Mouse (Mus musculus): Measurements from ENCODE around the gene Rsc1a1. TPM values are rescaled to one million over a fixed set of nuclear protein-coding genes. Genes with fewer than 3 reads are reported as not detected.

The Rsc1a1 gene
- polyA plus RNA-seq (2015; fragmentation: Nextera tagmentation; extraction: Ambion mirVana): not detected in 2 replicates

DNA sequence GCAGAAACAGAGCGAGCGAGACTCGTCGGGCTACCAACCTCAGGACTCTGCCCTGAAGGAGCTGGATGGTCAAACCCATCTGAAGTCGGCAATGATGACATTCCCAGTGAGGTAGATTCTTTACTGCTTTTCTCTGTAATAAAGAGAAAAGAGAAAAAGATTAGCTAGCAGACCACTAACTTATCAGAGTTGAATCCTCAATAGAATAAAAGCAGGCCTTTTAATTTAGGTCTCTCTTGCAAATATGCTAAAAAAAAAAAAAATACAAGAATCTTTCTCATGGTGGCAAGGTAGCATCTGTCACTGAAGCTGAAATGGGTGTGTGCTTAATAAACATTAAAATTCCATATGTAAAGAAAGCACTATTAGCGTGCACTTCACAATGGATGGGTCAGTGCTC, at the start of gene Rsc1a1:
TSS of gene Rsc1a1 (minus strand) at position 101 of the 400 bp plus-strand sequence.

DNA sequence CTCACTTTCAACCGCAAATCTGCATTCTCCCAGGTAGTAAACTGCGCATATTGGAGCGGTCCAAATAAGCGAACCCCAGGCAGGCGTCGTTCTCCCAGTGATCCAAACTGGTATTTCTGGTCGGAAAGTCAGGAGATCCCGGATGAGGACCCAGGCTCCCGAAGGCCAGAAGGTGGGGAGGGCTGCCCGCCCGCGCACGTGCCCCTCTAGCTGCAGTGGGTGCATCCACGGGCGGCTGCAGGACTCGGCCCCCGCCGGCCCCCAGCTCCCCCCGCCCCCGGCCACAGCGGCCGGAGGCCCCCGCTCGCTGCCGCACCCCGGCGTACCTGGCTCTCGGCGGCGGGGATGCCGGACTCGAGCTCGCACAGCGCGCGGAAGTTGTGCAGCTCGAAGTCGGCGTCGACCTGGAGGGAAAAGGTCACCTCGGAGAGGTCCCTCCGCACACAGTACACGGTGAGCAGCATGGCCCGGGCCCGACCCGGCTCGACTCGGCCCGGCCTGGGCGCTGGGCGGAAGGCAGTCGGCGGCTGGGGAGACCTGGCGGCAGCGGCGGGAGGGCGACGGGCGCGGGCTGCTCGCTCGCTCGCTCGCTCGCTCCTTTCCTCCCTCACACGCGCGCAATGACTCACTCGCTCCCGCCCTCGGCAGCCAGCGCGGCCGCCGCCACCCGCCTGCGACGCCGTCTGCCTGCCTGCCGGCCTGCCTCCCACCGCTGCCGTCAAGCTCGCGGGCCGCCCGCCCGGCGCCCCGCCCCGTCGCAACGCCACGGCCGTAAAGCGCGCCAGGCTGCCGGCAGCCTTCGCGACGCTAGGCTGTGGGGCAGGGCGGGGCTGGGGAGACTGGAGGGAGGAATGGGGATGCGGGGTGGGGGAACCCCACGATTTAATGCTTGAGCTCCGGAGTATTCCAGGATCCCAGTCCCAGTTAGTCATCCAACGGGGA, 37.6 kb upstream of the Rsc1a1 start, which contains the start of gene Ddi2:
TSS of gene Ddi2 (minus strand) at position 689 of the 942 bp plus-strand sequence.

DNA sequence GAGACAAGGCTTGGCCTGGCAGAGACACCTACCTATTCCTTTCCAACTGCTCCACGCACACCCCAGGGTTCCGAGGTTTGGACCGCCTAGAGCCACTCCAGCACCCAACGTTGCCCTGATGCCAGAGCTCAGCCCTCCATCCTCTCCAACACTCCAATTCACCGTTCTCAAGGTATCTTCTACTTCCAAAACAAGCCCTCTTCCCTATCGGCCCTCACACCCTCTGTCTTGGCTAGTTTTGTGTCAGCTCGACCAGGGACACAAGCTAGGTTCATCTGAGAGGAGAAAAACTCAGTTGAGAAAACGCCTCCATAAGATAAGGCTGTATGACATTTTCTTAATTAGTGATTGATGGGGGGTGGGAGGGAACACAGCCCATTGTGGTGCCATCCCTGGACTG, 20.6 kb downstream of the Rsc1a1 start, which contains the start of gene Plekhm2:
TSS of gene Plekhm2 (minus strand) at position 101 of the 400 bp plus-strand sequence.

Other genes with a start within 250 kb of the Rsc1a1 start
- not detected in 2 replicates for gene Srarp, start 249.5 kb downstream of the Rsc1a1 start, polyA plus RNA-seq (2015; fragmentation: Nextera tagmentation; extraction: Ambion mirVana)
- 9.6 and 13.1 TPM in 2 replicates for gene Zbtb17, start 240.9 kb downstream of the Rsc1a1 start, polyA plus RNA-seq (2015; fragmentation: Nextera tagmentation; extraction: Ambion mirVana)
- 6.7 and 7.7 TPM in 2 replicates for gene Spen, start 147.0 kb downstream of the Rsc1a1 start, polyA plus RNA-seq (2015; fragmentation: Nextera tagmentation; extraction: Ambion mirVana)
- 12.8 and 15.0 TPM in 2 replicates for gene Fblim1, start 79.5 kb downstream of the Rsc1a1 start, polyA plus RNA-seq (2015; fragmentation: Nextera tagmentation; extraction: Ambion mirVana)
- gene Tmem82, start 67.0 kb downstream of the Rsc1a1 start, polyA plus RNA-seq (2015; fragmentation: Nextera tagmentation; extraction: Ambion mirVana): 0.57 TPM in 2 replicates
- 0.14 and 0.15 TPM in 2 replicates for gene Slc25a34, start 61.8 kb downstream of the Rsc1a1 start, polyA plus RNA-seq (2015; fragmentation: Nextera tagmentation; extraction: Ambion mirVana)
- 3.2 and 3.5 TPM in 2 replicates for gene Plekhm2, start 20.7 kb downstream of the Rsc1a1 start, polyA plus RNA-seq (2015; fragmentation: Nextera tagmentation; extraction: Ambion mirVana)
- 12.9 and 13.9 TPM in 2 replicates for gene Ddi2, start 37.8 kb upstream of the Rsc1a1 start, polyA plus RNA-seq (2015; fragmentation: Nextera tagmentation; extraction: Ambion mirVana)
- gene Agmat, start 61.1 kb upstream of the Rsc1a1 start, polyA plus RNA-seq (2015; fragmentation: Nextera tagmentation; extraction: Ambion mirVana): 0.22 and 0.29 TPM in 2 replicates
- gene Dnajc16, start 105.3 kb upstream of the Rsc1a1 start, polyA plus RNA-seq (2015; fragmentation: Nextera tagmentation; extraction: Ambion mirVana): 2.1 and 3.0 TPM in 2 replicates
- 13.2 and 14.3 TPM in 2 replicates for gene Casp9, start 108.0 kb upstream of the Rsc1a1 start, polyA plus RNA-seq (2015; fragmentation: Nextera tagmentation; extraction: Ambion mirVana)
- 86.9 and 249 TPM in 2 replicates for gene Cela2a, start 140.6 kb upstream of the Rsc1a1 start, polyA plus RNA-seq (2015; fragmentation: Nextera tagmentation; extraction: Ambion mirVana)
- gene Ctrc, start 160.8 kb upstream of the Rsc1a1 start, polyA plus RNA-seq (2015; fragmentation: Nextera tagmentation; extraction: Ambion mirVana): not detected in 2 replicates
- gene Efhd2, start 189.3 kb upstream of the Rsc1a1 start, polyA plus RNA-seq (2015; fragmentation: Nextera tagmentation; extraction: Ambion mirVana): 71.6 and 81.3 TPM in 2 replicates